Mouse (Mus musculus) limb, embryonic 13.5 days (tissue): Measurements from ENCODE around the gene Ankrd55. TPM values are rescaled to one million over a fixed set of nuclear protein-coding genes. Genes with fewer than 3 reads are reported as not detected.

Source experiments
- ATAC-seq: fragments of 200-750 bp; cut with Nextera tagmentation; 2 replicates; pipeline ENCODE4 v1.8.0; 2017; ENCODE audit warnings: low read depth, moderate number of reproducible peaks, moderate TSS enrichment; ENCODE audit not compliant: low FRiP score
- H3K27ac ChIP-seq: fragments of 300-500 bp; sonication (generic); 2 replicates; pipeline ENCODE4 v1.5.1; 2015; ENCODE audit warnings: inconsistent platforms, mild to moderate bottlenecking, moderate library complexity
- H3K27me3 ChIP-seq: fragments of 300-500 bp; sonication (generic); 2 replicates; pipeline ENCODE4 v1.6.1; 2015; ENCODE audit warnings: mild to moderate bottlenecking, inconsistent platforms
- H3K36me3 ChIP-seq: fragments of 300-500 bp; sonication (generic); 2 replicates; pipeline ENCODE4 v1.6.1; 2015; ENCODE audit warnings: inconsistent platforms, mild to moderate bottlenecking, moderate library complexity
- H3K4me1 ChIP-seq: fragments of 300-500 bp; sonication (generic); 2 replicates; pipeline ENCODE4 v1.6.1; 2015; ENCODE audit warnings: inconsistent platforms
- H3K4me2 ChIP-seq: fragments of 300-500 bp; sonication (generic); replicated peaks from 2 replicates; pipeline ENCODE4 v1.6.1; 2015; ENCODE audit warnings: inconsistent platforms, mild to moderate bottlenecking, moderate library complexity
- H3K4me3 ChIP-seq: fragments of 300-500 bp; sonication (generic); 2 replicates; pipeline ENCODE4 v1.5.1; 2015; ENCODE audit warnings: moderate library complexity, mild to moderate bottlenecking, inconsistent platforms
- H3K9ac ChIP-seq: fragments of 300-500 bp; sonication (generic); 2 replicates; pipeline ENCODE4 v1.6.1; 2015; ENCODE audit warnings: mild to moderate bottlenecking, inconsistent platforms
- H3K9me3 ChIP-seq: fragments of 300-500 bp; sonication (generic); 2 replicates; pipeline ENCODE4 v1.6.1; 2016; ENCODE audit warnings: inconsistent platforms
- WGBS: fragments of 180-500 bp; shearing (Covaris S2); methylation state at CpG from one replicate; pipeline ENCODE4 v1.1.7; 2015; 5-methylcytosine and 5-hydroxymethylcytosine counted together
- polyA plus RNA-seq: library from polyadenylated mRNA; unstranded; fragments of >200 nt; fragmentation: Nextera tagmentation; extraction: Ambion mirVana; gene quantifications from 2 replicates; pipeline ENCODE4 v1.2.1, GENCODE M21; 2015

Ankrd55 gene
- polyA plus RNA-seq, 1 experiment from 2014 or later, result 1.8 TPM

GRCm38 (mm10) chr13:112409851-112410250, 121.6 kb downstream of the Ankrd55 start:
- Histone ChIP-seq H3K4me3 (no peak overlapping the region), H3K9ac (no peak overlapping the region), H3K36me3 (no peaks in the 10 kb centered on the region), H3K9me3 (no peaks in the 10 kb centered on the region), H3K27me3 (no peaks in the 10 kb centered on the region), H3K4me2 (no peak overlapping the region), H3K27ac (no peak overlapping the region), H3K4me1 (0 out of 2 replicates have a peak, but pooled peaks cover 12% of the 10 kb centered on the region)
- ATAC-seq, result no peak
- WGBS, result 90% methylated on average over 1 of the region's 1 CpGs

GRCm38 (mm10) chr13:112410461-112410860, 122.2 kb downstream of the Ankrd55 start:
- WGBS, result 95% methylated on average over 4 of the region's 4 CpGs
- H3K4me1 ChIP-seq, result 0 out of 2 replicates have a peak, but pooled peaks cover 9% of the 10 kb centered on the region
- H3K9me3 ChIP-seq, result no peaks in the 10 kb centered on the region
- no peak overlapping the region for H3K9ac ChIP-seq
- H3K27ac ChIP-seq, result no peak overlapping the region
- no peak overlapping the region for H3K4me3 ChIP-seq
- ATAC-seq, result no peak
- H3K4me2 ChIP-seq, result no peak overlapping the region
- no peaks in the 10 kb centered on the region for H3K36me3 ChIP-seq
- no peaks in the 10 kb centered on the region for H3K27me3 ChIP-seq

- Histone ChIP-seq H3K36me3 (no peaks in the 10 kb centered on the region), H3K4me1 (peaks cover 15% of the 10 kb centered on the region), H3K9me3 (no peaks in the 10 kb centered on the region), H3K9ac (no peak overlapping the region), H3K27me3 (no peaks in the 10 kb centered on the region), H3K4me2 (no peak overlapping the region), H3K27ac (no peak overlapping the region), H3K4me3 (no peak overlapping the region)
- ATAC-seq, result no peak
- 55% methylated on average over 5 of the region's 5 CpGs for WGBS
Observed at GRCm38 (mm10) chr13:112411216-112411822, 123.1 kb downstream of the Ankrd55 start.

DNA sequence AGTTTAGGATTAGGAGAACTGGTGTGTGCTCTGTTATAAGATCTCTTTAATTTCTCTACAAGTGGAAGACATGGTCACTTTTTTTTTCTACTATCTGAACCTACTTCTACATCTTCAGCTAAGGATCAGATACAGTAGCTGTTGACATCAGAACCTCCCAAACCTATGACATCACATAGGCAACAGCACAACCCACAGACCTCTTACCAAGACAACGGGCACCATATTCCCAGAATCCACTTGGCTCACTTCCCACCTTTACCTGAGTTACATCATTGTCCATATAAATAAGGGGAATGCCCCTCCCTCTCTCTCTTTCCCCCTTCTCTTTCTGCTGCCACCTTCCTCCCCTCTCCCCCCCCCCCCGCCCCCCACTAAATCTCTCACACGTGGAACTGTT, 124.0 kb downstream of the Ankrd55 start:
- ATAC-seq, result no peak
- no peak overlapping the region for H3K4me3 ChIP-seq
- H3K9me3 ChIP-seq, result no peaks in the 10 kb centered on the region
- H3K4me2 ChIP-seq, result no peak overlapping the region
- no peak overlapping the region for H3K9ac ChIP-seq
- no peak overlapping the region for H3K27ac ChIP-seq
- peaks cover 24% of the 10 kb centered on the region for H3K4me1 ChIP-seq
- no peaks in the 10 kb centered on the region for H3K27me3 ChIP-seq
- H3K36me3 ChIP-seq, result no peaks in the 10 kb centered on the region
- 60% methylated on average over 2 of the region's 3 CpGs for WGBS

DNA sequence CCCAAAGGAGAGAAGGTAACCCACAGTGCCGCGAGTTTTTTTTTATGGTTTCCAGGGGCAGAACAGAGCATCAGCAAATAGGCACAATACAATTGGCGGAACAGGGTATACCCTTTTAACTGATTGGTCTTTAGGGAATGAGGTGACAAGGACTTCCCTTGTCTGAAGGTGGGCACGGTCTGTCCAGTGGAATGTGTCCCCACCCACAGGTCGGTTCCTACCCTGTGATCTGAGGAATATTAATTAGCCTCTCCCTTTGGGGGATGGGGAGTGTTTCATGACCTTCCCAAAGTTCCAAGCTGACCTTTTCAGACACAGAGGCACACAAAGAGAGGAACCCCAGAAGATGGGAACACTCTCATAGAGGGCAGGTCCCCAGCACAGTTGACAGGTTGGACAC, 124.6 kb downstream of the Ankrd55 start:
- no peaks in the 10 kb centered on the region for H3K9me3 ChIP-seq
- H3K27me3 ChIP-seq, result no peaks in the 10 kb centered on the region
- H3K4me3 ChIP-seq, result no peak overlapping the region
- H3K9ac ChIP-seq, result no peak overlapping the region
- ATAC-seq, result no peak
- peaks cover 25% of the 10 kb centered on the region for H3K4me1 ChIP-seq
- 67% methylated on average over 5 of the region's 5 CpGs for WGBS
- H3K36me3 ChIP-seq, result no peaks in the 10 kb centered on the region
- no peak overlapping the region for H3K4me2 ChIP-seq
- no peak overlapping the region for H3K27ac ChIP-seq

DNA sequence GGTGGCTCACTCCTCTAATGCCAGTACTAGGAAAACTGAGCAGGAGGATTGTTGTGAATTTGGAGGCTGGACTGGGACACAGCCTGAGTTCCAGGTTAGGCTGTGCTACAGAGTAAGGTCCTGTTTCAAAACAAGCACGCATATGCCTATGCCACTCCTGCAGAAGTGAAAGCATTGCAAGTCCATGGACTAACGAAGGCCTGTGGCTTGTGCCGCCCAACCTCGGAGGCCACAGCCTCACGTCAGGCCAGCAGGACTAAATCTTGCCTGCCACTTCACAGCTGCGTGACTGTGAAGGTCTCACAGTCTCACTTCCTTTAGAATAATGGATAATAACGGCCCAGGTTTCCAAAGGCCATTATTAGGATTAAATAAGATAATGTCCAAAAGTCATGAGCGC, 125.4 kb downstream of the Ankrd55 start:
- peaks cover 25% of the 10 kb centered on the region for H3K4me1 ChIP-seq
- ATAC-seq, result no peak
- no peak overlapping the region for H3K9ac ChIP-seq
- WGBS, result 63% methylated on average over 8 of the region's 8 CpGs
- H3K27me3 ChIP-seq, result no peaks in the 10 kb centered on the region
- H3K27ac ChIP-seq, result no peak overlapping the region
- no peak overlapping the region for H3K4me2 ChIP-seq
- H3K36me3 ChIP-seq, result no peaks in the 10 kb centered on the region
- H3K4me3 ChIP-seq, result no peak overlapping the region
- H3K9me3 ChIP-seq, result no peaks in the 10 kb centered on the region

DNA sequence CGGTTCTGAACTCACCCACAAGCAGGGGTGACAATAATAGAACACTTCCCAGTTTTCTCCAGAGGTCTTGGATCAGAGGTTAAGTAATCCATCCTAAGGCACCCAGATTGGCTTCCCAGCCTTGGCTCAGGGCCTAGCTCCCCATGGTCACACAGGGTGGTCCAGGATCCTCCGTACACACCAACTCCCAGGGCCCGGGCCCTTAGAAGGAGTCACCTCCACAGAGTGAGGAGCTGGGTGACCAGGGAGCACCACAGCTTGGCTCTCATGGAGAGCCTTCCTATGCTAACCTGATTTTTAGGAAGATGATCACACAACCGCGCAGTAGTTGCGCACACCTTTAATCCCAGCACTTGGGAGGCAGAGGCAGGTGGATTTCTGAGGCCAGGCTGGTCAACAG, 127.6 kb downstream of the Ankrd55 start:
- no peak overlapping the region for H3K9ac ChIP-seq
- no peaks in the 10 kb centered on the region for H3K27me3 ChIP-seq
- 81% methylated on average over 6 of the region's 6 CpGs for WGBS
- H3K9me3 ChIP-seq, result no peaks in the 10 kb centered on the region
- peaks cover 25% of the 10 kb centered on the region for H3K4me1 ChIP-seq
- H3K4me2 ChIP-seq, result peak overlapping the region; percentile 9; the same call in 1 of the 2 replicates
- ATAC-seq, result no peak
- H3K36me3 ChIP-seq, result no peaks in the 10 kb centered on the region
- peak overlapping the region; percentile 63; the same call in 1 of the 2 replicates for H3K27ac ChIP-seq
- H3K4me3 ChIP-seq, result no peak overlapping the region

DNA sequence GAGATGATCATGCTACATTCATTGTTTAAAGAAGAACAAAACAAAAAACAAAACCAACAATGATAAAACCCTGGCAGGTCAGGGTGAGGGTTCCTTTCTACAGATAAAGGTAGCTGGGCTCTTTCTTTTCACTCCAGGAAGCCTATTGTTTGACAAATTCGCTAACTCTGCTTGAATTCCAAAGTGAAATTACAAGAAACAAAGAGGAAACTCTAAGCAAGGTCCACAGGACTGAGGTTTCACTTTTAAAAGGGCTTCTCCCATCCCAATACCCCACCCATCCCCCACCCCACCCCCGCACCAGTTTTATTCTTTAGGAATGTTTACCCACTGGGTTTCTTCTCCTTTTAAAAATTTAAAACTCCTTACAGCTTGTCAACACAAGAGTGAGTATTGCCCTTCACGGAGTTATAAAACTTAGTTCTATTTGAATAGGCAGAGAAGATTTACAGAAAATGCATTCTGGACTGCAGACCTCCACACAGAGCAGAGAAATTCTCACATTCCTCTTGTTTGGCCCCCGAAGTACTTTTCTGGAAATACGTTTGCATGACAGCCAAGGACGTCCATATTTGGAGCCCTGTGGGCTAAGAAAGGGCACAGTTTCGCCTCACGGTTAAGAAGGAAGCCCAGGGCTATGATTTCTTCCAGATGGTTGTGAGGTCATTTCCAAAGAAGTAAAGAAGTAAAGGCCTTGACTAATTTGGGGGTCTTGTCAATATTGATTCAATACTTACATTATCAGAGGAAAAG, 128.3 kb downstream of the Ankrd55 start:
- Histone ChIP-seq H3K4me2 (peak overlapping the region; percentile 5), H3K27ac (peak overlapping the region; percentile 63; the same call in 1 of the 2 replicates), H3K27me3 (no peaks in the 10 kb centered on the region), H3K4me3 (no peak overlapping the region), H3K9ac (no peak overlapping the region), H3K4me1 (peaks cover 25% of the 10 kb centered on the region), H3K36me3 (no peaks in the 10 kb centered on the region), H3K9me3 (no peaks in the 10 kb centered on the region)
- 11% methylated on average over 8 of the region's 8 CpGs for WGBS
- ATAC-seq, result peak; percentile 79; the same call in 1 of the 2 replicates

GRCm38 (mm10) chr13:112417163-112417523, 128.9 kb downstream of the Ankrd55 start:
- peak overlapping the region; percentile 5 for H3K4me2 ChIP-seq
- H3K27me3 ChIP-seq, result no peaks in the 10 kb centered on the region
- no peaks in the 10 kb centered on the region for H3K36me3 ChIP-seq
- H3K27ac ChIP-seq, result peak overlapping the region; percentile 63; the same call in 1 of the 2 replicates
- H3K4me3 ChIP-seq, result no peak overlapping the region
- peaks cover 25% of the 10 kb centered on the region for H3K4me1 ChIP-seq
- H3K9me3 ChIP-seq, result no peaks in the 10 kb centered on the region
- WGBS, result 13% methylated on average over 4 of the region's 4 CpGs
- no peak overlapping the region for H3K9ac ChIP-seq
- ATAC-seq, result no peak

GRCm38 (mm10) chr13:112417861-112418423, 129.7 kb downstream of the Ankrd55 start:
- Histone ChIP-seq H3K4me1 (peaks cover 18% of the 10 kb centered on the region), H3K4me2 (no peak overlapping the region), H3K27ac (no peak overlapping the region), H3K4me3 (no peak overlapping the region), H3K9ac (no peak overlapping the region), H3K9me3 (no peaks in the 10 kb centered on the region), H3K27me3 (no peaks in the 10 kb centered on the region), H3K36me3 (no peaks in the 10 kb centered on the region)
- 77% methylated on average over 2 of the region's 2 CpGs for WGBS
- no peak for ATAC-seq

GRCm38 (mm10) chr13:112418595-112418994, 130.3 kb downstream of the Ankrd55 start:
- no peak for ATAC-seq
- Histone ChIP-seq H3K4me1 (peaks cover 17% of the 10 kb centered on the region), H3K36me3 (no peaks in the 10 kb centered on the region), H3K9ac (no peak overlapping the region), H3K4me3 (no peak overlapping the region), H3K27ac (no peak overlapping the region), H3K4me2 (no peak overlapping the region), H3K9me3 (no peaks in the 10 kb centered on the region), H3K27me3 (no peaks in the 10 kb centered on the region)
- WGBS, result 86% methylated on average over 4 of the region's 4 CpGs

GRCm38 (mm10) chr13:112424212-112424611, 136.0 kb downstream of the Ankrd55 start:
- H3K27ac ChIP-seq, result no peak overlapping the region
- 88% methylated on average over 2 of the region's 2 CpGs for WGBS
- no peak for ATAC-seq

More at GRCm38 (mm10) chr13:112424212-112424611, 136.0 kb downstream of the Ankrd55 start:
- Histone ChIP-seq H3K4me1 (no peaks in the 10 kb centered on the region), H3K27me3 (no peaks in the 10 kb centered on the region), H3K9ac (no peak overlapping the region), H3K4me2 (no peak overlapping the region), H3K9me3 (no peaks in the 10 kb centered on the region; the same call in 1 of the 2 replicates), H3K36me3 (no peaks in the 10 kb centered on the region), H3K4me3 (no peak overlapping the region)
